Mouse (Mus musculus): ENCODE results near the gene Plb1.

DNA sequence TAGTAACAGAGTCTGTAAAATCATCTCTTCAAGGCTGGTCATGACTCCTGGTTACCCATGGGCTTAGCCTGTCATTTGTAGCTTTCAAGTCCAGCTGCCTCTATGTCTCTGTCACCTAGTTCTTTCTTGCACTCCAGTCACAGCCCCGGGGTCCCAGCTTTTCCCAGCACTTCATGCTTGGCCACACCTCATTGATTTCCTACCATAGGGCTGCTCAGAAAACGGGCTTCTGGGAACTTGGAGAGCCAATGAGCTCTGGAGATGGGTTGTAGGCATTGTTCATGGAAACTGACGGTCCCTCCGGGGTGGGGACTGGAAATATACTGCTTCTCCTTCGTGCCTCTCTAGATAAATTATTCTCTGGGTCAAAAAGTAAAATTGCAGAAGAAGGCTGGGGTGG lies 28.2 kb downstream of the Plb1 start:
- TF ChIP-seq CTCF (IDR thresholded peaks at IDR 0.05; ENCODE audit: control insufficient read depth, insufficient read depth, insufficient read length) (no peak), CEBPB (IDR thresholded peaks at IDR 0.05; ENCODE audit: low read depth) (no peak), USF1 (IDR thresholded peaks at IDR 0.05; ENCODE audit: low read depth) (no peak), MYOD1 (IDR thresholded peaks at IDR 0.05; ENCODE audit: control insufficient read depth, insufficient read length, low read depth) (no peak), MAX (IDR thresholded peaks at IDR 0.05) (no peak), FOSL1 (IDR thresholded peaks at IDR 0.05; ENCODE audit: insufficient read depth, low read length, poor library complexity, severe bottlenecking) (no peak), MYOG (IDR thresholded peaks at IDR 0.05; ENCODE audit: control insufficient read depth, extremely low read depth, insufficient read length) (no peak)

Data from C2C12 (cell line).